Mouse (Mus musculus) retina, adult 2 months (tissue): ENCODE results near the gene Zfp536.
"Not testable (repeated sequence)": the region's sequence is repeated elsewhere in the genome, so short reads cannot be mapped to it uniquely, and the experiment has no call there.

Experiments used
- DNase-seq: peaks from one replicate; pipeline ENCODE4 v3.0.0-alpha.2; 2012; ENCODE audit warnings: low read depth, low spot score

Zfp536 gene

GRCm38 (mm10) chr7:37607906-37608305 lies 165.5 kb downstream of the Zfp536 start:
- DNase-seq = no peak

- DNase-seq = no peak
Observed at GRCm38 (mm10) chr7:37606472-37606871, 167.0 kb downstream of the Zfp536 start.

- not testable (repeated sequence) for DNase-seq
Observed at GRCm38 (mm10) chr7:37603525-37603909, 169.9 kb downstream of the Zfp536 start.

GRCm38 (mm10) chr7:37602871-37603524 lies 170.4 kb downstream of the Zfp536 start:
- DNase-seq = no peak

- no peak for DNase-seq
Observed at GRCm38 (mm10) chr7:37600318-37600717, 173.1 kb downstream of the Zfp536 start.

- no peak for DNase-seq
Observed at GRCm38 (mm10) chr7:37594211-37595030, 179.0 kb downstream of the Zfp536 start.

GRCm38 (mm10) chr7:37593566-37593965 lies 179.9 kb downstream of the Zfp536 start:
- DNase-seq = no peak

GRCm38 (mm10) chr7:37586694-37587093 lies 186.7 kb downstream of the Zfp536 start:
- DNase-seq = no peak

GRCm38 (mm10) chr7:37581262-37581661 lies 192.2 kb downstream of the Zfp536 start:
- no peak for DNase-seq

- no peak for DNase-seq
Observed at GRCm38 (mm10) chr7:37580554-37580953, 192.9 kb downstream of the Zfp536 start.

GRCm38 (mm10) chr7:37572021-37572420 lies 201.4 kb downstream of the Zfp536 start:
- no peak for DNase-seq

- no peak for DNase-seq
Observed at GRCm38 (mm10) chr7:37568811-37569500, 204.5 kb downstream of the Zfp536 start.

GRCm38 (mm10) chr7:37568041-37568440 lies 205.4 kb downstream of the Zfp536 start:
- DNase-seq = no peak

- DNase-seq = no peak
Observed at GRCm38 (mm10) chr7:37566019-37566418, 207.4 kb downstream of the Zfp536 start.

GRCm38 (mm10) chr7:37565371-37565770 lies 208.1 kb downstream of the Zfp536 start:
- DNase-seq = no peak

GRCm38 (mm10) chr7:37564644-37565043 lies 208.8 kb downstream of the Zfp536 start:
- DNase-seq = no peak

GRCm38 (mm10) chr7:37563831-37564400 lies 209.5 kb downstream of the Zfp536 start:
- DNase-seq = no peak

- DNase-seq = no peak
Observed at GRCm38 (mm10) chr7:37563171-37563574, 210.3 kb downstream of the Zfp536 start.

GRCm38 (mm10) chr7:37562505-37562904 lies 210.9 kb downstream of the Zfp536 start:
- no peak for DNase-seq

- no peak for DNase-seq
Observed at GRCm38 (mm10) chr7:37560581-37560980, 212.9 kb downstream of the Zfp536 start.

- DNase-seq = no peak
Observed at GRCm38 (mm10) chr7:37559851-37560250, 213.6 kb downstream of the Zfp536 start.

- no peak for DNase-seq
Observed at GRCm38 (mm10) chr7:37559341-37559740, 214.1 kb downstream of the Zfp536 start.
